11 mouse cellular contexts compared by ENCODE assay signal in the genomic region with DNA sequence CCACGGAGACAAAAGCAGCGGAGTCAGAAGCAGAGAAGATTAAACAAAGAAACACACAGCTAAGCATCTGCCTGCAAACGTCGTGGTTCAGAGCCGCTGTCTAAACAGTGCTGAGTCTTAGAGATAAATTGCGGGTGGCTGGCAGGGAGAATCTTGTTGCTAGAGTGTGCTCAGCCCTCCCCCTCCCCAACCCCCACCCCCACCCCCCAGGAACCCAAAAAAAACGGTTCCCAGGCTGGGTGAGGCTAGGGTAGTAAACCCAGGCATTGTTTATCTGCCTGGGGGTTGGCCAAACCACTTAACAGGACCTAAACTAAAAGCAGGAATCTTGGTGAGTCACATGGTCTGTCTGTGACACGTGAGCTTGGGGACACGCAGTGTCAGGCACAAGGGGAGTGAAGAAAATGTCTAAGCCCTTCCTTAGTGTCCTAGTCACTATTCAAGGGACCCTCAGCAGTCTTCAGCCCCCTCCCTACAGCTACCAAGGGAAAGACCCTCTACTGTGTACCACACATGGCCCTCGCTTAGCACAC.
A peak's percentile ranks its signal among the peaks of the same experiment; 100 is the strongest.
DNase-seq lines count a peak whose midpoint lies in the region; ATAC-seq and TF ChIP-seq lines count a peak whose summit lies in the region.
"Had no signal": no experiment of that assay in that cellular context is flagged by ENCODE, and none has a peak within 500 bp of the region (broad histone marks: within the 10 kb centered on the region; RNA-seq: fewer than 3 reads in every experiment).

No protein-coding gene starts in this region.

- TF ChIP-seq POLR2A in thymus, adult 2 months (IDR thresholded peaks at IDR 0.05; ENCODE audit: control insufficient read depth, extremely low read depth, insufficient read depth, low read length, poor library complexity): no peak

- 12% methylated on average over 10 of the region's 10 CpGs for WGBS in lung, embryonic 15.5 days
- WGBS in embryonic facial prominence, embryonic 15.5 days: 21% methylated on average over 10 of the region's 10 CpGs
- WGBS in stomach, embryonic 16.5 days: 16% methylated on average over 10 of the region's 10 CpGs
- WGBS in thymus, adult 2 months: 32% methylated on average over 10 of the region's 10 CpGs

- H3K36me3 ChIP-seq in lung, embryonic 15.5 days: no peaks in the 10 kb centered on the region
- H3K36me3 ChIP-seq in embryonic facial prominence, embryonic 15.5 days: no peaks in the 10 kb centered on the region
- H3K36me3 ChIP-seq in stomach, embryonic 16.5 days (ENCODE audit: control insufficient read depth, insufficient read depth, low read length): no peaks in the 10 kb centered on the region
- H3K36me3 ChIP-seq in thymus, adult 2 months (ENCODE audit: control insufficient read depth, insufficient read depth, low read length): no peaks in the 10 kb centered on the region

- no peak for DNase-seq in lung, postnatal 25 days (ENCODE audit: low spot score)
- peak; percentile 9 for DNase-seq in liver
- no peak for DNase-seq in thymus, postnatal 10 days (ENCODE audit: low spot score in 2 of 2)
- no peak for DNase-seq in thymus, adult 2 months
- DNase-seq: cerebellum, postnatal 10 days; spleen, adult 18-20 months had no signal

- no peak overlapping the region for H3K9ac ChIP-seq in lung, embryonic 15.5 days
- H3K9ac ChIP-seq in embryonic facial prominence, embryonic 15.5 days: no peak overlapping the region
- H3K9ac ChIP-seq in stomach, embryonic 16.5 days (ENCODE audit: low read length): peak overlapping the region; percentile 28; the same call in 1 of the 2 replicates

- no peak overlapping the region for H3K4me3 ChIP-seq in lung, embryonic 15.5 days
- no peak overlapping the region for H3K4me3 ChIP-seq in embryonic facial prominence, embryonic 15.5 days (replicated peaks)
- 0 out of 2 replicates have a peak overlapping the region, but pooled peaks have one; percentile 2 for H3K4me3 ChIP-seq in stomach, embryonic 16.5 days (replicated peaks; ENCODE audit: low read length)
- no peak overlapping the region for H3K4me3 ChIP-seq in thymus, adult 2 months (ENCODE audit: control insufficient read depth, insufficient read depth, low read length)

- no peaks in the 10 kb centered on the region for H3K9me3 ChIP-seq in lung, embryonic 15.5 days
- no peaks in the 10 kb centered on the region for H3K9me3 ChIP-seq in embryonic facial prominence, embryonic 15.5 days (replicated peaks)
- no peaks in the 10 kb centered on the region for H3K9me3 ChIP-seq in stomach, embryonic 16.5 days (replicated peaks; ENCODE audit: control insufficient read depth, low read length)

- no peak for TF ChIP-seq CTCF in thymus, adult 2 months (IDR thresholded peaks at IDR 0.05; ENCODE audit: borderline replicate concordance, control insufficient read depth, extremely low read depth, insufficient read depth, low read length, poor library complexity)

- H3K4me1 ChIP-seq in lung, embryonic 15.5 days: 0 out of 2 replicates have a peak, but pooled peaks cover 5% of the 10 kb centered on the region
- H3K4me1 ChIP-seq in embryonic facial prominence, embryonic 15.5 days: peaks cover 9% of the 10 kb centered on the region
- H3K4me1 ChIP-seq in stomach, embryonic 16.5 days (ENCODE audit: control insufficient read depth, insufficient read depth, low read length): peaks cover 9% of the 10 kb centered on the region
- peaks cover 5% of the 10 kb centered on the region for H3K4me1 ChIP-seq in thymus, adult 2 months (replicated peaks; ENCODE audit: control insufficient read depth, insufficient read depth, low read length)

- no peaks in the 10 kb centered on the region for H3K27me3 ChIP-seq in lung, embryonic 15.5 days
- no peaks in the 10 kb centered on the region for H3K27me3 ChIP-seq in embryonic facial prominence, embryonic 15.5 days
- no peaks in the 10 kb centered on the region for H3K27me3 ChIP-seq in stomach, embryonic 16.5 days (ENCODE audit: control insufficient read depth, insufficient read depth, low read length)
- H3K27me3 ChIP-seq in thymus, adult 2 months (ENCODE audit: control insufficient read depth, insufficient read depth, low read length): no peaks in the 10 kb centered on the region

- no peak overlapping the region for H3K27ac ChIP-seq in lung, embryonic 15.5 days
- no peak overlapping the region for H3K27ac ChIP-seq in embryonic facial prominence, embryonic 15.5 days (replicated peaks)
- no peak overlapping the region for H3K27ac ChIP-seq in stomach, embryonic 16.5 days (ENCODE audit: low read length)
- no peak overlapping the region for H3K27ac ChIP-seq in thymus, adult 2 months (ENCODE audit: control insufficient read depth, insufficient read depth, low read length)
- H3K27ac ChIP-seq: macrophage had no signal

- H3K4me2 ChIP-seq in lung, embryonic 15.5 days: peak overlapping the region; percentile 24; the same call in 1 of the 2 replicates
- H3K4me2 ChIP-seq in embryonic facial prominence, embryonic 15.5 days (replicated peaks): peak overlapping the region; percentile 21; the same call in 1 of the 2 replicates
- peak overlapping the region; percentile 44 for H3K4me2 ChIP-seq in stomach, embryonic 16.5 days (ENCODE audit: low read depth, low read length)

- peak; percentile 46; the same call in 1 of the 2 replicates for ATAC-seq in lung, embryonic 15.5 days (ENCODE audit: borderline replicate concordance, extremely low read depth, low FRiP score, low TSS enrichment)
- peak; percentile 51 for ATAC-seq in embryonic facial prominence, embryonic 15.5 days (ENCODE audit: insufficient number of reproducible peaks, low FRiP score, low TSS enrichment, low read depth)
- peak; percentile 65 for ATAC-seq in stomach, embryonic 16.5 days (ENCODE audit: insufficient read depth, low FRiP score)
- ATAC-seq in erythroblast, adult 5-6 weeks (replicated peaks; ENCODE audit: low FRiP score, poor library complexity, severe bottlenecking): no peak
